Mouse (Mus musculus) ZHBTc4 (cell line): ENCODE results near the gene Slc7a1.

ENCODE experiments used
- DNase-seq: peaks from one replicate; pipeline ENCODE4 v3.0.0-alpha.2; 2011; ENCODE audit warnings: low read depth, low spot score

Slc7a1 gene

GRCm38 (mm10) chr5:148392831-148393230 lies 6.9 kb downstream of the Slc7a1 start:
- no peak for DNase-seq

- no peak for DNase-seq
Measured at GRCm38 (mm10) chr5:148389007-148389970, 10.4 kb downstream of the Slc7a1 start.

- no peak for DNase-seq
Measured at GRCm38 (mm10) chr5:148388251-148389006, 11.3 kb downstream of the Slc7a1 start.

DNA sequence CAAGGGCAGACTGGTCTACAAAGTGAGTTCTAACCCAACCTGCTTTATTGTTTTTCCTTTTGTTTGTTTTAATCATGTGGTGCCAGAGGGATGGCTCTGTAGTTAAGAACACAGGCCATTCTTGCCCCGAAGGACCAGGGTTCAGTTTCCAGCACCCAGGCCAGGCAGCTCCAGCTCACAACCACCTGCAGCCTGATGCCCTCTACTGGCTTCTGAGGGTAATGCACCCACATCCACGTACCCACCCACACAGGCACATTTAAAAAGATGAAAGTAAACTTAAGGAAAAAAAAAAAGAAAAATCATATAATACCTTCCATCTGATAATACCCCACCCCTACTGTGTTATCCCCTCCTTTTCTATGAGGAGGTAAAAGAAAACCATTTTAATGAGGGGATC lies 11.9 kb downstream of the Slc7a1 start:
- peak; percentile 70 for DNase-seq

GRCm38 (mm10) chr5:148386471-148386870 lies 13.2 kb downstream of the Slc7a1 start:
- peak; percentile 82 for DNase-seq

GRCm38 (mm10) chr5:148384501-148385055 lies 15.1 kb downstream of the Slc7a1 start:
- DNase-seq, result no peak

DNA sequence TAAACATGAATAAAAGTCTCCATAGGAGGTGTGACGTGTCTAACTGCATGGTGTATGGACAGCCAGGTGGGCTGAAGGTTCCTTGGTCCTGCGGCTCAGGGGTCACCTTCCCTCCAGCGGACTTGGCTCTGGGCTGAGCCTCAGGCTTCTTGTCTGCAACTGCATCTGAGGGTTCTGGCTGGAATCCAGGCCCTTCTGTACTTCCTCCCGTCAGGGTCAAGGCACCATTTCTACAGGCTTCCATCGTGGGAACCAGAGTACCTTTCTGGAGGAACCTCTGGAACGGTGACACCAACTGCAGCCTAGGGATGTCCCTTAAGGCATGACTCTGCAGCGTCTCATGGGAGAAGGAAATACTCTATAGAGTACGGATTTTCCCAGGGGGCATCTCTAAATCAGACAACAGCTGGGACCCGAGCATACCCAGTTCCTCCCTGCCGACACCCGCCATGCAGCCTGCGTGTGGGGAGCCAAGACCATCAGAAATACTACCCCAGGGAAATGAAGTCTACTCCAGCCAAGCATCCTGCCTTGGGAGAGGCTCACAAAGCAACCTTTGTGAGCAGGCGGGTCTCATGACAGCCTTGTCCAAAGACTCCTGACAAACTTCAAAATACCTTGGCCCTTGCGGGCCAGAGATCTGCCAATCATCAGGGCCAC lies 15.7 kb downstream of the Slc7a1 start:
- no peak for DNase-seq

DNA sequence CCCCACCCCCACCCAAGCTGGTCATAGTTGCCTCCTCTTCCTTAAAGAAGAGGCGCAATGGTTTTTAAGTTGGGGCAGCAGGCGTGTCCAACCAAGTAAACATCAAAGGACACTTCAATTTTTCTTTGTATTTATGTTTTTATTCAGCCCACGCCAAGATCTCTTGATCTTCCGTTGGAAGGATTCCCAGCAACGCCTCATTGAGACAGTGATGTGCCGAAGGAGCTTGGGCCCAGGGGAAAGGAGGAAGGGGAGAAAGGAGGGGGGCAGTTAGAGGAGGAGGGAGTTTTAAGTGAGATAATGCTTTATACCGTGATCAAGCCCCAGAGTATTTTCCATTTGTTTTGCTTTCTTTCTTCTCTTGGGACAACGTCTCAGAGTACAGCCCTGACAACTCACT lies 18.6 kb downstream of the Slc7a1 start:
- no peak for DNase-seq

DNA sequence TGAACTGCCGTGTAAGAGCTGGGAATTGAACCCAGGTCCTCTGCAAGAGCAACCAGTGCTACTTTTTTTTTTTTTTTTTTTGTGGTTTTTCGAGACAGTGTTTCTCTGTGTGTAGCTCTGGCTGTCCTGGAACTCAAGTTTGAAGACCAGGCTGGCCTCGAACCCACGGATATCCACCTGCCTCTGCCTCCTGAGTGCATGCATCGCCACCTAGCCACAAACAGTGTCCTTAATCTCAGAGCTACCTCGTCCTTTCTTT lies 19.5 kb downstream of the Slc7a1 start:
- DNase-seq, result no peak

GRCm38 (mm10) chr5:148379455-148380245 lies 20.1 kb downstream of the Slc7a1 start:
- peak; percentile 79 for DNase-seq

DNA sequence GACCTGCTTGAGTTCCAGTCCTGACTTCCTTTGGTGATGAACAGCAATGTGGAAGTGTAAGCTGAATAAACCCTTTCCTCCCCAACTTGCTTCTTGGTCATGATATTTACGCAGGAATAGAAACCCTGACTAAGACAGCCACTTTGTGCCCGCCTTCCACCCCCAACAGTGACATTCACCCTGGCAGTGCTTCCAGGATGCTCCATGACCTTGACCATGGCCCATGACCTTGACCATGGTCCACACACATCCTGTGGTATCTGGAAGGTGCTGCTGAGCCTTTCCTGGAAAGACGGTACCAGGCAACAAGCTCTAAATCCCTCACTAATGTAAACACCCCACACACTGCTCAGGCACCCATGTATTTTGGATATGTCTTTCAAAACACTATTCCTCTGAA lies 21.0 kb downstream of the Slc7a1 start:
- no peak for DNase-seq

- no peak for DNase-seq
Measured at GRCm38 (mm10) chr5:148378232-148378508, 21.5 kb downstream of the Slc7a1 start.

DNA sequence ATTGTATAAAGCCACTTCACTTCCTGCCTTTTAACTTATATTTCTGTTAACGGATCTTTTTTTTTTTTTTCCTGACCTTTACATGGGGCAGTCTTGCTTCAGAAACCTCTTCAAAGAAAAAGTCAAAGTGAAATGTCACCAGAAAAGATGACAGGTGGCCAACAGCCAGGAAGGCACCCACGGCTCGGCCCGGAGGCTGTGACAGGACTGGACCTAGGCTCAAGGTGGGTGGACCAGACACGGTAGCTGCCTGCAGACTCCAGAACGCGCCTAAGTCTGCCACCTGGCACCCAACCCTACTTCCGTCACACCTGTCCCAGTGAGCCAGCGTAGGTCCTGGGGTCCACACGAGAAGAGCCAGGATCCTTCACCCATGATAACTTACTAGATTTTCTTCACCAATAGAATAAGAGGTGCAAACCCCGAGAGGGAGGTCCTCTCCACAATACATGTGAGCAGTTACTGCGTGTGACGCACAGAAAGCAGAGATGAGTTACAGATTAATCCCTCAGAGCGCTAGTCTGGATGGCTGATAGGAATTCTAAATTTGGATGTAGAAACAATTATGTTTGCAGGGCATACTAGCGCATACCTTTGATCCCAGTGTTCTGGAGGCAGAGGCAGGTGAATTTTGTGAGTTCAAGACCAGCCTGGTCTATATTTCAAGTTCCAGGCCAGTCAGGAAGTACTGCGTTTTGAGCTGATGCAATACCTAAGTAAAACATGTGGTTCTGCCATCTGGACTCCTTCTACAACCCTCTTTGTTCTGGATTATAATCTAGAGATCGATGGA lies 22.1 kb downstream of the Slc7a1 start:
- DNase-seq, result no peak

DNA sequence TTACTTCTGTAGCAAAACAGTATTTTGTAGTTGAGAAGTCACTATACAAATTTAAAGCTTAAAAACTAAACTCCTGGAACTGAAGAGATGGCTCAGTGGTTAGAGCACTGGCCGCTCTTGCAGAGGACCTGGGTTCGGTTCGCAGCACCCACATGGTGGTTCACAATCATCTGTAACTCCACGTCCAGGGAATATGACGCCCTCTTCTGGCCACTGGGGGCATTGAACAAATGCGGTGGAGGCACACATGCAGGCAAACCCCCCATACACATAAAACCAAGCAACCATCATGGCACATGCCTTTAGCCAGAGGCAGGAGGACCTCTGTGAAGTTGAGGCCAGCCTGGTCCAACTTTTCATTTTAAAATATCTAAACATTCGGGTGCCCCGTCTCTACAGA lies 23.3 kb downstream of the Slc7a1 start:
- DNase-seq, result peak; percentile 54

DNA sequence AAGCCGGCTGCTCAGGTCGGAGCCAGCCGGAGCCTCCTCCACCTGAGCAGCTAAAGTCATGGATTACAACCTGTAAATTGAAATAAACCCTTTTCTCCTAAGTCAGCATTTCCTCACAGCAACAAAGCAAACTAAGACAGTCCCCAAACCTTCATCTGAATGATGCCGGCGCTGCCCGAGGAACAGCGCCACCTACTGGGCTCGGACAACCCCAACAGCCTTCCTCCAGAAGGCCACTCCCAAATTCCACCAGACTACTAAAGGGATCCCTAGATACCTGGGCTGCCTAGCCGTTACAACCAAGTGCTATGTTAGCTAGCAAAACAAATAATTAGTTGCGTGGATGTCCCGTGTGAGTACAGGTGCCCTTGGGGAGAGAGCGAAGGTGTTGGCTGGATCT lies 24.2 kb downstream of the Slc7a1 start:
- peak; percentile 92 for DNase-seq

GRCm38 (mm10) chr5:148373092-148373685 lies 26.5 kb downstream of the Slc7a1 start:
- DNase-seq, result no peak

- peak; percentile 62 for DNase-seq
Measured at GRCm38 (mm10) chr5:148372005-148372917, 27.4 kb downstream of the Slc7a1 start.

GRCm38 (mm10) chr5:148371375-148371774 lies 28.3 kb downstream of the Slc7a1 start:
- DNase-seq, result peak; percentile 97

DNA sequence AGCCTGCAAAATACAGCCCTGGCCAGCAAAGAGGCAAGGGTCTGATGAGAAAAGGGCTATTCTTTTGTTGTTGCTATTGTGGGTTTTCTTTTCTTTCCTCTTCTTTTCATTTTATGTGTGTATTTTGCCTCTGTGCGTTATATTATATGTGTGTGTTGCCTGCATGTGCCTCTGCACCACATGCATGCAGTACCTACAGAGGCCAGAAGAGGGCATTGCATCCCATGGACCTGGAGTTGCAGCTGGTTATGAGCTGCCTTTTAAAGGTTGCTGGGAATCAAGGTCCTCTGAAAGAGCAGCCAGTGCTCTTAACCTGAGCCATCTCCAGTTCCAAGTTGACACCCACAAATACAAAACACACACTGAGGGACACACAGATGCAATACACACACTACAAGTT lies 29.1 kb downstream of the Slc7a1 start:
- peak; percentile 91 for DNase-seq
